Mouse (Mus musculus): ENCODE data around the gene Ccdc106. TPM values are rescaled to one million over a fixed set of nuclear protein-coding genes. Genes with fewer than 3 reads are reported as not detected.

Gene Ccdc106
- 3.0 TPM for polyA plus RNA-seq (2014; fragmentation: Illumina TruSeq; extraction: RNeasy Lipid Tissue Mini Kit (QIAGEN cat#74804); ENCODE audit: low read depth, low replicate concordance)

DNA sequence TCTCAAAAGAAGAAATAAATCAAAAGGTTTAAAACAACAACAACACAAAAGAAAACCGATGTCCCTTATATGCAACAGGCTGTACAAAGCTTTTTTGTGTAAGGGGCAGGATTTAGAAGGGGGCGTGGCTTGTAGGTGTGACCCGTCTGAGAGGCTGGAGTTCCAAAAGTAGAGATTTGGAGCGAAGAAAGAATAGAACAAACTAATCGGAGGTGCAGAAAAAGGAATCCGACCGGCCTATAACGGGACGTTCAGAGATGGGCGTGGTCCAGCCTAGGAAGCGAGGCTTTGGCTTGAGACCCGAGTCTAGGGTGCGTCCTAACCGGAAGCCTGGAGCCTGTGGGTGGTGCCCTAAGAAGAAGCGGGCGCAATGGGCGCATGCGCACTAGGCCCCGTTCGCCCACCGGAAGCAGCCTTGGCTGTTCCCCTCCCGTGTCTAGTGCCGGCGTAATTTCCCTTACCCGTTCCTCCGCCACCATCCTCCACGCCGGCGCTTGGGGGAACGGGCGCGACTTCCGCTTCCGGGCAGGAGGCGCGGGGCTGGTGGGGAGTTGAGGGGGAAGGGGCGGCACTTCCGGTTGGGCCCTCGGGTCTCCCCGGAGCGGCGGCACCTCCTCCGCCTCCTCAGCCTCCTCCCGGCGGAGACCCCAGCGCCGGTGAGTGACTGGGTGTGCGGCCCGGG, at the start of gene Ccdc106, which contains the start of gene Zfp865:
TSS of gene Ccdc106 (plus strand) at position 554 of the 682 bp plus-strand sequence.
TSS of gene Zfp865 (plus strand) at position 377 of the 682 bp plus-strand sequence.

DNA sequence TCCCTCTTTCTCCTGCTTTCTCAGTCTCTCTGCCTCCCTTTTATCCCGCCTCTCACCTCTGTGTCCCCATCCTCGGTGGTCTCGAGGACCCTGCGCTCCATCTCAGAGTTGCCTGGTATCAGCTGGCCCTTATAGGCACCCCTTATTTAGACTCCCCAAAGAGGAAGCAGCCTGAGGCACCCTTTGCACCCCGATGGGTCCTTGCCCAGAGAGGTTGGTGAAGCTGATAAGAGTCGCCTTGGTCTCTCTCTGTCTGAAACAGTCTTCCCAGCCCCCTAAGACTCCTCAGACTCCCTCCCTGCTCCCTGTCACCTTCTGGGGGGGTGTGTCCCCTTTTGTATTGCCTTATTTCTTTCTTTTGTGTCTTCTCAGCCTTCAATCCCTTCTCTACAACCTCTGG, 49.3 kb upstream of the Ccdc106 start, which contains the start of gene Sbk3:
TSS of gene Sbk3 (minus strand) at position 101 of the 400 bp plus-strand sequence.

DNA sequence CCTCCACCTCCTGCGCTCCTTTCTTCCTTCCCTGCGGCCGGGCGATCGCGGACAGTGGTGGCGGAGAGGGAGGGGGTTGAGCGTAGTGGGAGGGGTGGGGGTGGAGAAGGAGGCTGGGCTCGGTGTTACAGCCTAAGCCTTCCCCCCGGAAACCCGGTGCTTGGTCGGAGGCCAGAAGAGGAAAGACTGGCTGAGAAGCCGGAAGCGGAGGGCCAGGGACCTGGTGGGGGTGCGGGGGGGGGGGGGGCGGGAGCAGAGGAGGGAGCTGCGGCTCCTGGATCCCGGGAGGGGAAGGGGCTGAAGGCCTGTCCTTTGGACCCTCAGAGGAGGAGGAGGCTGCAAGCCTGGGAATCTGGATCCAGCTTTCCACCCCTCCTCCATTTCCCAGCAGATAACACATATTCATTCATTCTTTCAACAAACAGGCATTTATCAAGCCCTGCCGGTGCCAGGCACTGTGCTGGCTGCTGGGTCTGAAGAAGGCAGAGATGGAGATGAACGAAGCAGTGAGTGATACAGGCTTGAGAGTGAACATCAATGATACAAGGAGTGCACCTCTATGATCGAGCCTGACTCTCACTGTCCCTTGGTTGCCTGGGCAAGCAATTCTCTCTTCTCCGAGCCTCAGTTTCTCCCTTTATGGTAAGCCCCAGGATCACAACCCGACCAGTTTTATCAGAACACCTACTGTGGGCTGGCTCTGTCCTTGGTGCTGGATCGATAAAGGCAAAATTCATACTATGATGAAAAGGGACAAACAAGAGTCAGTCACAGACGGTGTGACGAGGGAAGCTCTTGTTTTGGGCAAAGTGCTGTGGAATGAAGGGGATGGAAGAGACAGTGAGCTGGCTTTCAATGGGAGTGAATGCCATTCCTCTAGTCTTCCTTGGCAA, 24.1 kb upstream of the Ccdc106 start, which contains the start of gene Zfp579:
TSS of gene Zfp579 (minus strand) at position 156 of the 893 bp plus-strand sequence.

DNA sequence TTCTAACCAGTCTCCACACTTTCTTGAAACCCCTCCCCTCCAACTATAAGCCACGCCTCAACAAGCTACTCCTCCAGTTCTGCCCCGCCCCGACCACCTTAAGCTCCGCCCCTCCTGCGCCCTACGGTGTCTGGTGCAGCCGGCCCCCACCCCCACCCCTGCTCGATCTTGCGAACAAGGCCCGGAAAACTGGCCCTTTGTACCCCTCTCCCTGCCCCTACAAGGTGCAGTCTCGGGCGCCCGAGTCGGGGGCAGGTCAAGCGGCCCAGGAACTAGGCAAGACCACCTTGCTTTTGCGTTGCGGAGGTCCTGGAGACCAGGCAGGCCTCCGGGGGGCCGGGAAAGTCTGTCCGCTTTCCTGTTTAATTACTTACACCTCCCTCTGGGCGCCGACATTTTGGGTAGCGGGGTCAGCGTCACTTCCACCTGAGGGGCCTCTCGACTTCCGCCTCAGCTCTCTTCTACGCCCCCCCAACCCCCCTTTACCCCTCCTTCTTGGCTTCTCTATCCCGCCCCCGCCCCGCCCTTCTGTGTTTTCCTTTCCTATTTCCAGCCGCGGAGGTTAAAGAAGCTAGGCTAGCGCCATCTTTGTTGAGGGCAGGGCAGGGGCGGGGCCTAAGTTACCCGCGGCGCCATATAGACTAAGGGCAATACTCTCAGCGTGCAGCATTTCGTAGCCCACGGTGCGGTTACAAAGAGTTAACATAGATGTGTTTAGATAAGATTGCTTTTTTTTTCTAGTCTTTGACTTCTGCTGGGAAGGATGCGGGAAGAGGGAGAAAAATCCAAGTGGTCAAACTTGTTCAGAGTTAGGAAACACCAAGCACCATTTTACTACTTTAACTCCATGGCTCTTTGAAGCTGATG, 5.9 kb upstream of the Ccdc106 start, which contains the start of the genes Zfp524 and Fiz1:
TSS of gene Zfp524 (plus strand) at position 165 of the 867 bp plus-strand sequence.
TSS of gene Fiz1 (minus strand) at position 447 of the 867 bp plus-strand sequence.

DNA sequence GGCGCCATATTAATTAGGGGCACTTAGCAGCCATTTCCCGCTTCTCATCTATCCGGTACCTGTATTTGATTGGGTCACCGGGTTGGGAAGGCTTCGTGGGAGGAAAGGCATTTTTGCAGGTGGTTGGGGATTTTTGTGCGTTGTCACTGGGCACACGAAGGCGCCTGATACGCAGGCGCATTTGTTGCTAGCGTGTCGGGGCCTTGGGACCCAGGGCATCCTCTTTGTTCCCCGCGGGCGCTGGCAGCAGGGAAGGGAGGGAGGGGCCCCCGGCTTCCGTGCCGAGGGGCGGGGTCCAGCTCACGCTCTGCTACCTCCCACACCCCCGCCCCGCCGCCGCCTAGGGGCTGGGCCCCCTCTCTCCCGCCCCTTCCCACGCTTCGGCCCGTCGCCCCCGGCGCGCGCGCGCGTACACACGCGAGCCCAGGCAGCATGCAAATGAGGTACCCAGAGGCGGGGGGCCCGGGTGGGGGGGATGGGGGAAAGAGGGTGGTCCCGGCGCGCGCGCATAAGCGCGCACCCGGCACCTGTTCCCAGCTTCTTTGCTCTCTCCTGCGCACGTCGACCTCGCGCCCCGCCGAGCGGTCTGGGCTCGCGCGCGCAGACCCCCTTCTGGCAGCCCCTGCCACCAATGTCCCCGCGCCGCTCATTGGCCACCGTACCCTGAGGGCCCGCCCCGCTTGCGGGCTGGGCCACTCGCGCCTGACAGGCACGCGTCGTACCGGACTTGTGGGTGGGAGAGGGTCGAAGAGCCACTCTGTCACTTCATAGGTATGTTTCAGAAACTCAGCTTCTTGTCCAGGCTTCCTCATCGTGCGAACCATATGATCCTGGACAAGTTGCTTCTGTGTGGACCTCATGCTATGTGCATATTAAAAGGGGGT, 5.0 kb upstream of the Ccdc106 start, which contains the start of gene Gm44973:
TSS of gene Gm44973 (plus strand) at position 379 of the 884 bp plus-strand sequence.

DNA sequence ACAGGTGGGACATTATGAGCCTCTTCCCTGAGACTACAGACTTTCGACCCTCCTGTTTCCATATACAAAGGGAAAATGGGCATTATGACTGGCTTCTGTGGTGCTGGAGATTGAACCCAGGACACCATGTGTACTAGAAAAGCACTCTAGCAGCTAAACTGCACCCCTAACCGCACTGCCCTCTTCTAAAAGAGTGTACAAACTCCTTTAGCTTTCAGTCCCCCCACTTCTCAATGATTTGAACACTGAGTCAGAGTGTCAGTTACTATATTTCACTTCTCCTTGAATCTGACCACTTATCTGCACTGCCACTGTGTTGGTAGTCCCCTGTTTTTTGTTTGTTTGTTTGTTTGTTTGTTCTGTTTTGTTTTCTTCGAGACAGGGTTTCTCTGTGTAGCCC, 13.5 kb downstream of the Ccdc106 start, which contains the start of gene 4632433K11Rik:
TSS of gene 4632433K11Rik (plus strand) at position 301 of the 400 bp plus-strand sequence.

DNA sequence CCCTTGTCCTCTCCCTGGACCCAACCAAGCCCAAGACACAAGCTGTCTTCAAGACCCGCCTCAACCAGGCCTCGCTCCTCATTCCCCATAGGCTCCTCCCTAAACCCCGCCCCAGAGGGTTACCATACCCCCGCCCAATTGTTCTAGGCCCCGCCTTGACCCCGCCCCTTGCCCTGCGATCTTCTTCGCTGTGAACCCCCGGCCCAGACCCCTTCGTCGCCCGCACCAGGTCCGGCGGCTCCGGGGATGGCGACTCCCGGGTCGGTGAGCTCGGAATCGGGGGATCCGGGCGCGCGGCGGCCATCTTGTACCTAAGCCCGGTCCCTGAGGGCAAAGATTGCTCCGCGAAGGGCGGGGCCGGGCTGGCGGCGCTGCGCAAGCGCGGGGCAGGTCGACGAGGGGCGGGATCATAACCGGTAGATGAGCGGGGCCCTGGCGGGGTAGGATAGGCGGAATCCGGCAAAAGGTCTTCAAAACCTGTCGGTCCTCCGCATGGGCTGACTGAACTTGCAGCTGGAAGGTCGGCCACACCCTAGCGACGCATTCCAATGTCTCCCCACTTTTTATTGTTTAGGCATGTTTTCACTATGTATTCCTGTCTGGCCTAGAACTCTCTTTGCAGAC, 17.9 kb downstream of the Ccdc106 start, which contains the start of gene Zfp784:
TSS of gene Zfp784 (minus strand) at position 338 of the 624 bp plus-strand sequence.

DNA sequence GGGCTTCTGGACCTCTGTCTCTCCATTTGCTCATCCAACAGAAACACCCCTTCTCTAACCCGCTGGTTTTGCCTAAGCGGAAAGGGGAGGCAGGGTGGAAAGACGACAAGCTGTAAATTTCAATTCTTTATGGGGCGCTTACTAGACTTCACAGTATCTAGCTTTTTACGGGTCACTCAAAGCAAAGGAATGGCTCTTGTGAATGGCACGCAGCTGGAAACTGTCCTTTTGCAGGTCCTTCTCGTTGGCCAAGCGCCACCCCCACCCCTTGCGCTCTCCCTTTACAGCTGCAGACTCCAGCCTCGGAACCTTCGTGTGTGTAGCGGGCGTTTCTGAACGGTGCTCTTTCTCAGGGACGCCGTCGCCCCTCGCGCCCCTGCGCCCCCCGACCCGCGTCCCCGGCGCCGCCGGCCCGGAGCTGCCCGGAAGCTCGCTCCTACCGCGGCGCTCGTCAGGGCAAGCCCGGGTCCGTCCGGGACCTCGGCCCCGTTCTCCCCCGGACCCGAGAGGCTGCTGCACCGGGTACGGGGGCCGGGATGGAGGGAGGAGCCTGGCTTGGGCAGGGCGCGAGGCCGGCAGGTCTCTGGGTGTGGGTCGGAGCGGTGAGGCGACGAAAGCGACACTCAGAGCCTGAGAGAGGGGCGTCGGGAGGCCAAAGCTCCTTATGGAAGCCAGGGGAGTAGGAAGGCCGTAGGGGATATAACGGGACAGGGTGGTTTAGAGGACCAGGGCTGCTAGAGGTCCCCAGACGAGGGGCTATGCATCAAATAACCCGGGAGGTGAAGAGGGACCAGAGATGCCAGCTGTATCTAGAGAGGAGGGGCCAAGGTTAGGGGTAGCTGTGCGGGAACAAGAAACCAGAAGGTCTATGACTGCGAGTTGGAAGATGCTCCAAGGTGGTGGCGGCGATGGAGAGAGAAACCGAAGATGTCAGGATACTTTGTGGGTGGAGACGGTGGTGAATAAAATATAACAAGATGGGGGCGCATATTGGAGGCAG, 31.1 kb downstream of the Ccdc106 start, which contains the start of gene Zfp580:
TSS of gene Zfp580 (plus strand) at position 346 of the 1,000 bp plus-strand sequence.

DNA sequence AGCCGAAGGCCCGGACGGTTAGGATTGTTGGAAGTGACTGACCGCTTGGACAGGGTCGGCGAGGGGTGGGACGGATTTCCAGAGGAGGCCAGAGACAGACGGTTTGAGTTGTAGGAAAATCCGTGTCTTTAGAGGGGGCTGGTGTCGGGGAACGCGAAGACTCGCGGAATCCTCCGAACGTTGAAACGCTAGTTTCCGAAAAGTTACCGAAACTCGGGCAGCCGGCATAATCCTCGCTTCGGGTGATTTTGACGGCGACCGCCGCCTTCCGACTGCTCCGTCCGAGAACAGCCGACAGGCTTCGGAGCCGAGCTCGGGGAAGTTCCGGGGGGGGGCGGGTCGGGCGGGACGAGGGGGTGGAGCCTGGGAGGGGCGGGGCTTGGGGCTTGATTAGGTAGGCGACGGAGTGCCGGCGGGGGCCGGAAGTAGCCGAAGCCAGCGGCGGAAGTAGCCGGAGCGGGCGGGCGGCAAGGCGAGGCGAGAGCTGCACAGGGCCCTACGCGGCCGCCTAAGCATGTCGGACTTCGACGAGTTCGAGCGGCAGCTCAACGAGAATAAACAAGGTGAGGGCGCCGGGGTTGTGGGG, 41.5 kb downstream of the Ccdc106 start, which contains the start of gene U2af2:
TSS of gene U2af2 (plus strand) at position 370 of the 586 bp plus-strand sequence.

DNA sequence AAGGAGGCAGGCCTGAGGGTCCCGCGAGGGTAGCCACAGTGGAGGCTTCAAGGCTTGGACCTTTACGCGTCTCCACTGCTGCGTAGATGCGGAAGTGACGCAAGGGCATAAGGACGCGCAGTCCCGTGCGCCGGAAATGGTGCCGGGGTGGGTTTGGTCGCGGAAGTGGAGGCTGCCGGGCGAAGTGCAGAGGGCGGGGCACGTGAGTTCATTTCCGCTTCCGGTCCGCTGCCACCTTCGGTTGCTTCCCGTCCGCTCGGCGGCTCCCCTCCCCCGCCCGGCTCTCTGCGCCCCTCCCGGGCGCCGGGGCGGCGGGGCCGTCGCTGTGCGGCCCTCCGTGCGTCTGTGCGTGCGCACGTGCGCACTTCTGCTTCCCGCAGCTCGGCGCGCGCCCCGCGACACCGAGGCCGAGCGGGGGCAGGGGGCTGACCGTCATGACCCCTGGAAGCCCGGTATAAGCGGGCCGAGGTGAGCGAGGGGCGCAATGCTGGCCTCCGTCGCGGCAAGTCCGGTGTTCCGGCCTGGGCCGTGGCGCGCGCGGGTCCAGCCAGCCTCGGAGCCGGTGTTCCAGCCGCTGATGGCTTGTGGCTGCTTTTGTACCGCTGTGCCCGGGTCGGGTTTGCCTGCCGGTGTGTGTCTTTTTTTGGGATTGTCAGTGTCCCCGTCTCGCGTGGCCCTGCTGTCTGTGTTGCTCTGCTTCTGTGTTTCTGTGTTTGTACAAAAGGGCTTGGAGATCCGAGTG, 59.8 kb downstream of the Ccdc106 start, which contains the start of gene Epn1:
TSS of gene Epn1 (plus strand) at position 226 of the 742 bp plus-strand sequence.

Other genes starting within 250 kb of the Ccdc106 start
- 3.3 TPM for gene Fam71e2, start 249.3 kb upstream of the Ccdc106 start, polyA plus RNA-seq (2014; fragmentation: Illumina TruSeq; extraction: RNeasy Lipid Tissue Mini Kit (QIAGEN cat#74804); ENCODE audit: low read depth, low replicate concordance)
- 0.32 TPM for gene Il11, start 237.7 kb upstream of the Ccdc106 start, polyA plus RNA-seq (2014; fragmentation: Illumina TruSeq; extraction: RNeasy Lipid Tissue Mini Kit (QIAGEN cat#74804); ENCODE audit: low read depth, low replicate concordance)
- gene Tmem190, start 237.6 kb upstream of the Ccdc106 start, polyA plus RNA-seq (2014; fragmentation: Illumina TruSeq; extraction: RNeasy Lipid Tissue Mini Kit (QIAGEN cat#74804); ENCODE audit: low read depth, low replicate concordance): 2.2 TPM
- gene Tmem238, start 230.9 kb upstream of the Ccdc106 start, polyA plus RNA-seq (2014; fragmentation: Illumina TruSeq; extraction: RNeasy Lipid Tissue Mini Kit (QIAGEN cat#74804); ENCODE audit: low read depth, low replicate concordance): 6.7 TPM
- 632 TPM for gene Rpl28, start 227.7 kb upstream of the Ccdc106 start, polyA plus RNA-seq (2014; fragmentation: Illumina TruSeq; extraction: RNeasy Lipid Tissue Mini Kit (QIAGEN cat#74804); ENCODE audit: low read depth, low replicate concordance)
- gene Ube2s, start 208.0 kb upstream of the Ccdc106 start, polyA plus RNA-seq (2014; fragmentation: Illumina TruSeq; extraction: RNeasy Lipid Tissue Mini Kit (QIAGEN cat#74804); ENCODE audit: low read depth, low replicate concordance): 108 TPM
- gene Shisa7, start 175.9 kb upstream of the Ccdc106 start, polyA plus RNA-seq (2014; fragmentation: Illumina TruSeq; extraction: RNeasy Lipid Tissue Mini Kit (QIAGEN cat#74804); ENCODE audit: low read depth, low replicate concordance): 1.9 TPM
- gene Isoc2b, start 150.3 kb upstream of the Ccdc106 start, polyA plus RNA-seq (2014; fragmentation: Illumina TruSeq; extraction: RNeasy Lipid Tissue Mini Kit (QIAGEN cat#74804); ENCODE audit: low read depth, low replicate concordance): 29.3 TPM
- 35.3 TPM for gene Isoc2a, start 143.4 kb upstream of the Ccdc106 start, polyA plus RNA-seq (2014; fragmentation: Illumina TruSeq; extraction: RNeasy Lipid Tissue Mini Kit (QIAGEN cat#74804); ENCODE audit: low read depth, low replicate concordance)
- gene Gm36210, start 114.0 kb upstream of the Ccdc106 start, polyA plus RNA-seq (2014; fragmentation: Illumina TruSeq; extraction: RNeasy Lipid Tissue Mini Kit (QIAGEN cat#74804); ENCODE audit: low read depth, low replicate concordance): not detected
- gene Zfp628, start 105.3 kb upstream of the Ccdc106 start, polyA plus RNA-seq (2014; fragmentation: Illumina TruSeq; extraction: RNeasy Lipid Tissue Mini Kit (QIAGEN cat#74804); ENCODE audit: low read depth, low replicate concordance): 6.5 TPM
- gene Nat14, start 98.5 kb upstream of the Ccdc106 start, polyA plus RNA-seq (2014; fragmentation: Illumina TruSeq; extraction: RNeasy Lipid Tissue Mini Kit (QIAGEN cat#74804); ENCODE audit: low read depth, low replicate concordance): 5.1 TPM
- gene Ssc5d, start 94.8 kb upstream of the Ccdc106 start, polyA plus RNA-seq (2014; fragmentation: Illumina TruSeq; extraction: RNeasy Lipid Tissue Mini Kit (QIAGEN cat#74804); ENCODE audit: low read depth, low replicate concordance): 12.2 TPM
- 1.8 TPM for gene Sbk2, start 56.1 kb upstream of the Ccdc106 start, polyA plus RNA-seq (2014; fragmentation: Illumina TruSeq; extraction: RNeasy Lipid Tissue Mini Kit (QIAGEN cat#74804); ENCODE audit: low read depth, low replicate concordance)
- gene Sbk3, start 49.4 kb upstream of the Ccdc106 start, polyA plus RNA-seq (2014; fragmentation: Illumina TruSeq; extraction: RNeasy Lipid Tissue Mini Kit (QIAGEN cat#74804); ENCODE audit: low read depth, low replicate concordance): 0.24 TPM
- gene Zfp579, start 24.4 kb upstream of the Ccdc106 start, polyA plus RNA-seq (2014; fragmentation: Illumina TruSeq; extraction: RNeasy Lipid Tissue Mini Kit (QIAGEN cat#74804); ENCODE audit: low read depth, low replicate concordance): 31.4 TPM
- gene Zfp524, start 6.1 kb upstream of the Ccdc106 start, polyA plus RNA-seq (2014; fragmentation: Illumina TruSeq; extraction: RNeasy Lipid Tissue Mini Kit (QIAGEN cat#74804); ENCODE audit: low read depth, low replicate concordance): 17.1 TPM
- gene Fiz1, start 5.9 kb upstream of the Ccdc106 start, polyA plus RNA-seq (2014; fragmentation: Illumina TruSeq; extraction: RNeasy Lipid Tissue Mini Kit (QIAGEN cat#74804); ENCODE audit: low read depth, low replicate concordance): 19.0 TPM
- not detected for gene Gm44973, start 5.1 kb upstream of the Ccdc106 start, polyA plus RNA-seq (2014; fragmentation: Illumina TruSeq; extraction: RNeasy Lipid Tissue Mini Kit (QIAGEN cat#74804); ENCODE audit: low read depth, low replicate concordance)
- 20.8 TPM for gene Zfp865, start 177 bp upstream of the Ccdc106 start, polyA plus RNA-seq (2014; fragmentation: Illumina TruSeq; extraction: RNeasy Lipid Tissue Mini Kit (QIAGEN cat#74804); ENCODE audit: low read depth, low replicate concordance)
- not detected for gene 4632433K11Rik, start 13.6 kb downstream of the Ccdc106 start, polyA plus RNA-seq (2014; fragmentation: Illumina TruSeq; extraction: RNeasy Lipid Tissue Mini Kit (QIAGEN cat#74804); ENCODE audit: low read depth, low replicate concordance)
- gene Zfp784, start 17.9 kb downstream of the Ccdc106 start, polyA plus RNA-seq (2014; fragmentation: Illumina TruSeq; extraction: RNeasy Lipid Tissue Mini Kit (QIAGEN cat#74804); ENCODE audit: low read depth, low replicate concordance): 6.3 TPM
- 6.7 TPM for gene Zfp580, start 31.0 kb downstream of the Ccdc106 start, polyA plus RNA-seq (2014; fragmentation: Illumina TruSeq; extraction: RNeasy Lipid Tissue Mini Kit (QIAGEN cat#74804); ENCODE audit: low read depth, low replicate concordance)
- 152 TPM for gene U2af2, start 41.6 kb downstream of the Ccdc106 start, polyA plus RNA-seq (2014; fragmentation: Illumina TruSeq; extraction: RNeasy Lipid Tissue Mini Kit (QIAGEN cat#74804); ENCODE audit: low read depth, low replicate concordance)
- 106 TPM for gene Epn1, start 59.7 kb downstream of the Ccdc106 start, polyA plus RNA-seq (2014; fragmentation: Illumina TruSeq; extraction: RNeasy Lipid Tissue Mini Kit (QIAGEN cat#74804); ENCODE audit: low read depth, low replicate concordance)
- not detected for gene Rfpl4, start 96.4 kb downstream of the Ccdc106 start, polyA plus RNA-seq (2014; fragmentation: Illumina TruSeq; extraction: RNeasy Lipid Tissue Mini Kit (QIAGEN cat#74804); ENCODE audit: low read depth, low replicate concordance)
- 5.3 TPM for gene Rasl2-9, start 105.4 kb downstream of the Ccdc106 start, polyA plus RNA-seq (2014; fragmentation: Illumina TruSeq; extraction: RNeasy Lipid Tissue Mini Kit (QIAGEN cat#74804); ENCODE audit: low read depth, low replicate concordance)
- not detected for gene Vmn1r55, start 129.1 kb downstream of the Ccdc106 start, polyA plus RNA-seq (2014; fragmentation: Illumina TruSeq; extraction: RNeasy Lipid Tissue Mini Kit (QIAGEN cat#74804); ENCODE audit: low read depth, low replicate concordance)
- gene Vmn1r56, start 176.2 kb downstream of the Ccdc106 start, polyA plus RNA-seq (2014; fragmentation: Illumina TruSeq; extraction: RNeasy Lipid Tissue Mini Kit (QIAGEN cat#74804); ENCODE audit: low read depth, low replicate concordance): not detected
- not detected for gene Vmn1r57, start 197.9 kb downstream of the Ccdc106 start, polyA plus RNA-seq (2014; fragmentation: Illumina TruSeq; extraction: RNeasy Lipid Tissue Mini Kit (QIAGEN cat#74804); ENCODE audit: low read depth, low replicate concordance)

Measured in adipose tissue, adult 10 weeks (tissue).